Mouse (Mus musculus) neutrophil, adult 83 days (primary cell): ENCODE data around the gene Scaf8. TPM values are rescaled to one million over a fixed set of nuclear protein-coding genes. Genes with fewer than 3 reads are reported as not detected.

Experiments used
- total RNA-seq, 2 experiments: library from RNA; stranded (reverse); gene quantifications; one replicate each; pipeline ENCODE4 v1.2.4; 2023

Gene Scaf8
- total RNA-seq = 10 to 100 TPM; 39.9 to 48.6 TPM

DNA sequence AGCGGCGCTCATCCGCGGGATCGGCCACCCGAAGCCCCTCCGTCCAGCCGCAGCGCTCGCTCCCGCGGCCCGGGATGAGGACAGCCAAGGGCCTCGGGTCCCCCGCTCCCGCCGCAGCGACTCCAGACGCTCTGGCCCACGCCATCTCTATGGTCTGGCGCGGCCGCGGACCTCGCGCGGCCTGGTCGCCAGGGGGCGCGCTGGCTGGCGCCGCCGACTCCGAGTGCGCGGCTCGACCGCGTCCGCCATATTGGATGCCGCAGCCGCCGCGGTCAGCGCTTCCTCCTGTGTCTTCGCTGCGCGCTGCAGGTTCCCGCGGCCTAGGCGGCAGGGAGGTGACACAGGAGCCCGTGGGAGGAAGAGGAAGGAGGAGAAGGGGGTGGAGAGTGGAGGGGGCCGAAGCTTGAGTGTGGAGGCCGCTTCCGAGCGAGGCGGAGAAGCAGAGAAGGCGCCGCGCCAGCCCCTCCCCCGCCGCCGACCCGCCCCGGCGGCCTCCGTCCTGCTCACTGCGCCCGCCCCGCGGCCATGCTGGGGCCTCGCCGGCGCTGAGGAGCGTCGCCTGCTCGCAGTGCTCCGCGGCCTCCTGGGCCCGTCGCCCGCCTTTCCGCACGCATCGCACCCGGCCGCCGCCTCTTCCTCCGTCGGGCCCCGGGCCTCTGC is at the start of gene Scaf8:
Scaf8 (plus strand) TSS at position 253 of the 660 bp plus-strand sequence.

Other genes with a start within 250 kb of the Scaf8 start
- gene Tiam2, start 211.6 kb downstream of the Scaf8 start, total RNA-seq = 10 to 100 TPM; 21.2 to 26.4 TPM